12 mouse cellular contexts compared by ENCODE assay signal in genomic region chr11:110266757-110267156, GRCm38 (mm10). TPM values are rescaled to one million over a fixed set of nuclear protein-coding genes. Genes with fewer than 3 reads are reported as not detected.
DNase-seq lines count a peak whose midpoint lies in the region; ATAC-seq lines count a peak whose summit lies in the region.
"Had no signal": no experiment of that assay in that cellular context is flagged by ENCODE, and none has a peak within 500 bp of the region (broad histone marks: within the 10 kb centered on the region; RNA-seq: fewer than 3 reads in every experiment).

No protein-coding gene starts in this region.

- no peak overlapping the region for H3K4me3 ChIP-seq in forebrain, embryonic 15.5 days
- no peak overlapping the region for H3K4me3 ChIP-seq in forebrain, embryonic 12.5 days (replicated peaks)
- H3K4me3 ChIP-seq: hindbrain, embryonic 15.5 days; liver, embryonic 13.5 days had no signal

- no peak overlapping the region for H3K27ac ChIP-seq in forebrain, embryonic 15.5 days (replicated peaks)
- no peak overlapping the region for H3K27ac ChIP-seq in forebrain, embryonic 12.5 days
- H3K27ac ChIP-seq: hindbrain, embryonic 15.5 days; liver, embryonic 13.5 days had no signal

- peak; percentile 54 to 61 for DNase-seq in right cerebral cortex, postnatal 10 days (ENCODE audit: low spot score in 2 of 2)
- DNase-seq in right cerebral cortex, postnatal 25 days: no peak
- DNase-seq in layer of hippocampus, adult 18-20 months (ENCODE audit: low spot score in 2 of 2): peak; percentile 12 to 51
- no peak for DNase-seq in thymus, postnatal 10 days (ENCODE audit: low spot score in 2 of 2)
- DNase-seq: liver, embryonic 13.5 days; thymus, postnatal 36 days had no signal

- 47% methylated on average over 11 of the region's 11 CpGs for WGBS in forebrain, embryonic 15.5 days
- 89% methylated on average over 11 of the region's 11 CpGs for WGBS in forebrain, embryonic 12.5 days

- H3K9me3 ChIP-seq in forebrain, embryonic 15.5 days: no peaks in the 10 kb centered on the region
- H3K9me3 ChIP-seq in forebrain, embryonic 12.5 days: no peaks in the 10 kb centered on the region
- H3K9me3 ChIP-seq: hindbrain, embryonic 15.5 days; liver, embryonic 13.5 days had no signal

- H3K4me2 ChIP-seq in forebrain, embryonic 15.5 days (replicated peaks): no peak overlapping the region
- no peak overlapping the region for H3K4me2 ChIP-seq in forebrain, embryonic 12.5 days
- H3K4me2 ChIP-seq: hindbrain, embryonic 15.5 days; liver, embryonic 13.5 days had no signal

- peaks cover 8% of the 10 kb centered on the region for H3K4me1 ChIP-seq in forebrain, embryonic 15.5 days
- 0 out of 2 replicates have a peak, but pooled peaks cover 2% of the 10 kb centered on the region for H3K4me1 ChIP-seq in forebrain, embryonic 12.5 days
- H3K4me1 ChIP-seq: hindbrain, embryonic 15.5 days; liver, embryonic 13.5 days had no signal

- no peaks in the 10 kb centered on the region for H3K27me3 ChIP-seq in forebrain, embryonic 15.5 days
- no peaks in the 10 kb centered on the region for H3K27me3 ChIP-seq in forebrain, embryonic 12.5 days
- H3K27me3 ChIP-seq: hindbrain, embryonic 15.5 days; liver, embryonic 13.5 days had no signal

- H3K36me3 ChIP-seq in forebrain, embryonic 15.5 days: no peaks in the 10 kb centered on the region
- no peaks in the 10 kb centered on the region for H3K36me3 ChIP-seq in forebrain, embryonic 12.5 days (replicated peaks)
- H3K36me3 ChIP-seq: liver, embryonic 13.5 days had no signal

- H3K9ac ChIP-seq in forebrain, embryonic 15.5 days (replicated peaks): no peak overlapping the region
- H3K9ac ChIP-seq in forebrain, embryonic 12.5 days: no peak overlapping the region
- H3K9ac ChIP-seq: hindbrain, embryonic 15.5 days; liver, embryonic 13.5 days had no signal

- peak; percentile 76 for ATAC-seq in forebrain, embryonic 15.5 days (replicated peaks)
- ATAC-seq in forebrain, embryonic 12.5 days (ENCODE audit: low FRiP score): no peak
- no peak for ATAC-seq in megakaryocyte progenitor cell, adult 5-6 weeks (replicated peaks; ENCODE audit: poor library complexity)
- ATAC-seq: CD4-positive, CD25-positive, alpha-beta regulatory T cell, adult 4 months; Patski had no signal

RNA-seq across cellular contexts. Expression of gene Abca6, which starts 15.2 kb away (rescaled TPM):
- 0.24 and 0.36 TPM in 2 replicates for polyA plus RNA-seq in forebrain, embryonic 15.5 days (2015; fragmentation: Nextera tagmentation; extraction: Ambion mirVana)
- polyA plus RNA-seq in forebrain, embryonic 12.5 days (2016; fragmentation: Nextera tagmentation; extraction: Ambion mirVana): 0.04 and 0.24 TPM in 2 replicates
- total RNA-seq in layer of hippocampus, adult 18-20 months (2021): 1 to 10 TPM; 1.8 to 2.2 TPM
- 1.3 TPM in 1 of 2 replicates, not detected in the other for total RNA-seq in megakaryocyte progenitor cell, adult 5-6 weeks (2015)
- total RNA-seq in megakaryocyte progenitor cell, adult 5-6 weeks (2017): 0.04 and 1.2 TPM in 2 replicates
- polyA plus RNA-seq: CD4-positive, CD25-positive, alpha-beta regulatory T cell, adult 4 months; Patski had no signal

Comparison
In these comparisons a context has a peak if more than half of its experiments do, and no peak if none do; other contexts are left out.
1. DNase-seq: peak in right cerebral cortex, postnatal 10 days (2 of 2) and layer of hippocampus, adult 18-20 months (2 of 2); none in right cerebral cortex, postnatal 25 days (single experiment) and thymus, postnatal 10 days (0 of 2).